Mouse (Mus musculus) testis, adult 10 weeks (tissue): Measurements from ENCODE around the gene Syne1. TPM values are rescaled to one million over a fixed set of nuclear protein-coding genes. Genes with fewer than 3 reads are reported as not detected.

Experiments
- polyA plus RNA-seq: library from polyadenylated mRNA; stranded (reverse); fragments of 350-450 nt; fragmentation: Illumina TruSeq; extraction: RNeasy Lipid Tissue Mini Kit (QIAGEN cat#74804); gene quantifications from one replicate; pipeline ENCODE4 v1.2.3, GENCODE M21; 2014; ENCODE audit warnings: low read depth, low replicate concordance

Syne1 gene
- 3.4 TPM for polyA plus RNA-seq

GRCm38 (mm10) chr10:5551382-5551781 lies at the start of gene Syne1:
Gene Syne1 (minus strand): TSS chr10:5551482.

GRCm38 (mm10) chr10:5593464-5593863 lies 42.2 kb upstream of the Syne1 start, which contains the start of gene Myct1:
Gene Myct1 (plus strand): TSS chr10:5593775.

GRCm38 (mm10) chr10:5068676-5069265 lies 482.5 kb downstream of the Syne1 start, which contains the start of gene Gm10097:
Gene Gm10097 (plus strand): TSS chr10:5069192.

Other genes with a start within 250 kb of the Syne1 start
- 0.41 TPM for gene Myct1, start 42.3 kb upstream of the Syne1 start, polyA plus RNA-seq
- not detected for gene Vip, start 87.7 kb upstream of the Syne1 start, polyA plus RNA-seq